Mouse (Mus musculus) CD4-positive, CD25-positive, alpha-beta regulatory T cell, adult 4 months (primary cell): Measurements from ENCODE around the gene Gm13119. TPM values are rescaled to one million over a fixed set of nuclear protein-coding genes. Genes with fewer than 3 reads are reported as not detected.
"Not testable (repeated sequence)": the region's sequence is repeated elsewhere in the genome, so short reads cannot be mapped to it uniquely, and the experiment has no call there.

ENCODE experiments used
- ATAC-seq: one replicate; pipeline ENCODE4 v1.8.0; 2017
- polyA plus RNA-seq, 2 experiments: library from polyadenylated mRNA; unstranded; fragments of 100-300 nt; shearing (Covaris generic); gene quantifications; one replicate each; pipeline ENCODE4 v1.2.1; 2017

Gene Gm13119
- polyA plus RNA-seq = not detected

- ATAC-seq = not testable (repeated sequence)
Observed at GRCm38 (mm10) chr4:144357642-144358041, at the start of gene Gm13119. Gene Gm13119 (plus strand): TSS chr4:144357942.

- ATAC-seq = not testable (repeated sequence)
Observed at GRCm38 (mm10) chr4:144312666-144313460, 44.9 kb upstream of the Gm13119 start.

GRCm38 (mm10) chr4:144329949-144330348, 27.8 kb upstream of the Gm13119 start, which contains the start of gene Gm13128:
Gene Gm13128 (plus strand): TSS chr4:144330249.
- ATAC-seq = not testable (repeated sequence)

- ATAC-seq = not testable (repeated sequence)
Observed at GRCm38 (mm10) chr4:144335856-144336255, 21.9 kb upstream of the Gm13119 start.

- ATAC-seq = no peak
Observed at GRCm38 (mm10) chr4:144377911-144378310, 20.2 kb downstream of the Gm13119 start, which contains the start of gene Pramef20. Gene Pramef20 (minus strand): TSS chr4:144377933.

- no peak for ATAC-seq
Observed at GRCm38 (mm10) chr4:144396316-144396715, 38.6 kb downstream of the Gm13119 start.

- ATAC-seq = no peak
Observed at GRCm38 (mm10) chr4:144402712-144403111, 45.0 kb downstream of the Gm13119 start.

- ATAC-seq = no peak
Observed at GRCm38 (mm10) chr4:144404456-144405086, 46.8 kb downstream of the Gm13119 start.

- ATAC-seq = no peak
Observed at GRCm38 (mm10) chr4:144406261-144406660, 48.5 kb downstream of the Gm13119 start.

- no peak for ATAC-seq
Observed at GRCm38 (mm10) chr4:144408290-144408689, 50.5 kb downstream of the Gm13119 start, which contains the start of gene Pramef12. Gene Pramef12 (minus strand): TSS chr4:144408464.

Other genes starting within 250 kb of the Gm13119 start
- gene Oog3, start 195.3 kb upstream of the Gm13119 start, polyA plus RNA-seq = not detected
- gene Oog2, start 167.2 kb upstream of the Gm13119 start, polyA plus RNA-seq = not detected
- not detected for gene C87977, start 144.6 kb upstream of the Gm13119 start, polyA plus RNA-seq
- not detected for gene Pramel5, start 77.5 kb upstream of the Gm13119 start, polyA plus RNA-seq
- not detected for gene Gm13128, start 27.7 kb upstream of the Gm13119 start, polyA plus RNA-seq
- gene Pramef20, start 20.0 kb downstream of the Gm13119 start, polyA plus RNA-seq = not detected
- not detected for gene Pramef12, start 50.5 kb downstream of the Gm13119 start, polyA plus RNA-seq
- gene 1700012P22Rik, start 80.8 kb downstream of the Gm13119 start, polyA plus RNA-seq = not detected
- not detected for gene Gm9944, start 95.4 kb downstream of the Gm13119 start, polyA plus RNA-seq
- not detected for gene Aadacl3, start 105.8 kb downstream of the Gm13119 start, polyA plus RNA-seq
- not detected for gene 9430007A20Rik, start 161.9 kb downstream of the Gm13119 start, polyA plus RNA-seq
- gene Gm13124, start 207.2 kb downstream of the Gm13119 start, polyA plus RNA-seq = not detected